Mouse (Mus musculus) heart, embryonic 12.5 days (tissue): ENCODE data around the gene Slc7a7. TPM values are rescaled to one million over a fixed set of nuclear protein-coding genes. Genes with fewer than 3 reads are reported as not detected.

Experiments used
- ATAC-seq: fragments of 200-750 bp; cut with Nextera tagmentation; 2 replicates; pipeline ENCODE4 v1.8.0; 2017; ENCODE audit warnings: moderate TSS enrichment, moderate library complexity; ENCODE audit not compliant: insufficient number of reproducible peaks, low FRiP score
- H3K27ac ChIP-seq: fragments of 300-500 bp; sonication (generic); 2 replicates; pipeline ENCODE4 v1.5.1; 2016; ENCODE audit warnings: mild to moderate bottlenecking, moderate library complexity; ENCODE audit not compliant: poor library complexity, severe bottlenecking
- H3K27me3 ChIP-seq: fragments of 300-500 bp; sonication (generic); replicated peaks from 2 replicates; pipeline ENCODE4 v1.6.1; 2016; ENCODE audit warnings: mild to moderate bottlenecking, moderate library complexity
- H3K36me3 ChIP-seq: fragments of 300-500 bp; sonication (generic); 2 replicates; pipeline ENCODE4 v1.6.1; 2016; ENCODE audit warnings: mild to moderate bottlenecking, moderate library complexity
- H3K4me1 ChIP-seq: fragments of 300-500 bp; sonication (generic); replicated peaks from 2 replicates; pipeline ENCODE4 v1.6.1; 2016; ENCODE audit warnings: mild to moderate bottlenecking
- H3K4me2 ChIP-seq: fragments of 300-500 bp; sonication (generic); 2 replicates; pipeline ENCODE4 v1.6.1; 2016; ENCODE audit warnings: mild to moderate bottlenecking, moderate library complexity
- H3K4me3 ChIP-seq: fragments of 300-500 bp; sonication (generic); 2 replicates; pipeline ENCODE4 v1.5.1; 2016; ENCODE audit warnings: mild to moderate bottlenecking
- H3K9ac ChIP-seq: fragments of 300-500 bp; sonication (generic); 2 replicates; pipeline ENCODE4 v1.6.1; 2016; ENCODE audit warnings: mild to moderate bottlenecking, moderate library complexity
- H3K9me3 ChIP-seq: fragments of 300-500 bp; sonication (generic); replicated peaks from 2 replicates; pipeline ENCODE4 v1.6.1; 2016; ENCODE audit warnings: mild to moderate bottlenecking, moderate library complexity
- WGBS: fragments of 180-500 bp; shearing (Covaris S2); methylation state at CpG from one replicate; pipeline ENCODE4 v1.1.7; 2016; 5-methylcytosine and 5-hydroxymethylcytosine counted together
- polyA plus RNA-seq: library from polyadenylated mRNA; unstranded; fragments of >200 nt; fragmentation: Nextera tagmentation; extraction: Ambion mirVana; gene quantifications from 2 replicates; pipeline ENCODE4 v1.2.1, GENCODE M21; 2016

The Slc7a7 gene
- polyA plus RNA-seq, 1 experiment from 2014 or later = 8.0 TPM

GRCm38 (mm10) chr14:54424634-54425033 lies 7.1 kb upstream of the Slc7a7 start:
- no peak overlapping the region for H3K4me3 ChIP-seq
- WGBS = 64% methylated on average over 1 of the region's 1 CpGs
- H3K27ac ChIP-seq = no peak overlapping the region
- H3K36me3 ChIP-seq = peaks cover 14% of the 10 kb centered on the region
- no peaks in the 10 kb centered on the region for H3K27me3 ChIP-seq
- 0 out of 2 replicates have a peak, but pooled peaks cover 4% of the 10 kb centered on the region for H3K9me3 ChIP-seq
- no peak overlapping the region for H3K9ac ChIP-seq
- H3K4me2 ChIP-seq = no peak overlapping the region
- peaks cover 26% of the 10 kb centered on the region for H3K4me1 ChIP-seq
- ATAC-seq = no peak

GRCm38 (mm10) chr14:54423406-54423805 lies 5.8 kb upstream of the Slc7a7 start:
- ATAC-seq = no peak
- WGBS = 54% methylated on average over 5 of the region's 5 CpGs
- Histone ChIP-seq H3K9ac (no peak overlapping the region), H3K27ac (no peak overlapping the region), H3K4me2 (no peak overlapping the region), H3K36me3 (0 out of 2 replicates have a peak, but pooled peaks cover 4% of the 10 kb centered on the region), H3K4me1 (peaks cover 14% of the 10 kb centered on the region), H3K9me3 (0 out of 2 replicates have a peak, but pooled peaks cover 4% of the 10 kb centered on the region), H3K27me3 (no peaks in the 10 kb centered on the region), H3K4me3 (no peak overlapping the region)

- Histone ChIP-seq H3K4me1 (peaks cover 14% of the 10 kb centered on the region), H3K36me3 (no peaks in the 10 kb centered on the region), H3K27me3 (no peaks in the 10 kb centered on the region), H3K4me2 (no peak overlapping the region), H3K4me3 (no peak overlapping the region), H3K27ac (no peak overlapping the region), H3K9me3 (0 out of 2 replicates have a peak, but pooled peaks cover 4% of the 10 kb centered on the region), H3K9ac (no peak overlapping the region)
- WGBS = 80% methylated on average over 2 of the region's 2 CpGs
- 0 out of 2 replicates have a peak, but pooled peaks have one; percentile 56 for ATAC-seq
These were observed 3.4 kb upstream of the Slc7a7 start for GRCm38 (mm10) chr14:54421014-54421413.

- Histone ChIP-seq H3K9me3 (no peaks in the 10 kb centered on the region), H3K4me1 (peaks cover 36% of the 10 kb centered on the region), H3K36me3 (no peaks in the 10 kb centered on the region), H3K4me3 (no peak overlapping the region), H3K27me3 (no peaks in the 10 kb centered on the region), H3K27ac (no peak overlapping the region), H3K9ac (0 out of 2 replicates have a peak overlapping the region, but pooled peaks have one; percentile 60), H3K4me2 (peak overlapping the region; percentile 60)
- no peak for ATAC-seq
- WGBS = 63% methylated on average over 4 of the region's 4 CpGs
These were observed 750 bp downstream of the Slc7a7 start for GRCm38 (mm10) chr14:54416830-54417229.

- H3K27ac ChIP-seq = no peak overlapping the region
- no peak for ATAC-seq
- H3K9ac ChIP-seq = no peak overlapping the region
- H3K27me3 ChIP-seq = no peaks in the 10 kb centered on the region
- H3K4me1 ChIP-seq = peaks cover 35% of the 10 kb centered on the region
- H3K4me2 ChIP-seq = no peak overlapping the region
- H3K4me3 ChIP-seq = no peak overlapping the region
- WGBS = 56% methylated on average over 5 of the region's 5 CpGs
- no peaks in the 10 kb centered on the region for H3K36me3 ChIP-seq
- H3K9me3 ChIP-seq = no peaks in the 10 kb centered on the region
These were observed 1.3 kb downstream of the Slc7a7 start for GRCm38 (mm10) chr14:54416229-54416775.

- H3K4me2 ChIP-seq = 0 out of 2 replicates have a peak overlapping the region, but pooled peaks have one; percentile 2
- 15% methylated on average over 13 of the region's 13 CpGs for whole genome bisulfite sequencing
- peaks cover 39% of the 10 kb centered on the region for H3K4me1 ChIP-seq
- ATAC-seq = no peak
- no peaks in the 10 kb centered on the region for H3K36me3 ChIP-seq
- H3K9ac ChIP-seq = peak overlapping the region; percentile 22; the same call in 1 of the 2 replicates
- H3K27ac ChIP-seq = no peak overlapping the region
- no peaks in the 10 kb centered on the region for H3K9me3 ChIP-seq
- no peak overlapping the region for H3K4me3 ChIP-seq
- H3K27me3 ChIP-seq = no peaks in the 10 kb centered on the region
These were observed 2.1 kb downstream of the Slc7a7 start for GRCm38 (mm10) chr14:54415241-54416020.

GRCm38 (mm10) chr14:54413877-54414700 lies 3.5 kb downstream of the Slc7a7 start:
- no peaks in the 10 kb centered on the region for H3K9me3 ChIP-seq
- peak overlapping the region; percentile 61 for H3K4me2 ChIP-seq
- 11% methylated on average over 18 of the region's 18 CpGs for WGBS
- peaks cover 52% of the 10 kb centered on the region for H3K4me1 ChIP-seq
- peak overlapping the region; percentile 17 for H3K4me3 ChIP-seq
- no peak overlapping the region for H3K9ac ChIP-seq
- H3K27me3 ChIP-seq = no peaks in the 10 kb centered on the region
- no peaks in the 10 kb centered on the region for H3K36me3 ChIP-seq
- ATAC-seq = peak; percentile 42; the same call in 1 of the 2 replicates
- no peak overlapping the region for H3K27ac ChIP-seq

- Histone ChIP-seq H3K9ac (no peak overlapping the region), H3K27me3 (no peaks in the 10 kb centered on the region), H3K27ac (no peak overlapping the region), H3K4me2 (no peak overlapping the region), H3K9me3 (no peaks in the 10 kb centered on the region), H3K4me3 (no peak overlapping the region), H3K4me1 (peaks cover 52% of the 10 kb centered on the region), H3K36me3 (no peaks in the 10 kb centered on the region)
- whole genome bisulfite sequencing = 41% methylated on average over 2 of the region's 2 CpGs
- no peak for ATAC-seq
These were observed 4.9 kb downstream of the Slc7a7 start for GRCm38 (mm10) chr14:54412629-54413170.

GRCm38 (mm10) chr14:54412000-54412576 lies 5.5 kb downstream of the Slc7a7 start:
- no peak overlapping the region for H3K4me2 ChIP-seq
- no peaks in the 10 kb centered on the region for H3K36me3 ChIP-seq
- no peak overlapping the region for H3K4me3 ChIP-seq
- peaks cover 46% of the 10 kb centered on the region for H3K4me1 ChIP-seq
- H3K27ac ChIP-seq = no peak overlapping the region
- WGBS = 54% methylated on average over 9 of the region's 9 CpGs
- H3K27me3 ChIP-seq = no peaks in the 10 kb centered on the region
- no peak overlapping the region for H3K9ac ChIP-seq
- no peaks in the 10 kb centered on the region for H3K9me3 ChIP-seq
- ATAC-seq = no peak

GRCm38 (mm10) chr14:54409980-54410810 lies 7.4 kb downstream of the Slc7a7 start:
- Histone ChIP-seq H3K4me2 (peak overlapping the region; percentile 43), H3K4me3 (0 out of 2 replicates have a peak overlapping the region, but pooled peaks have one; percentile 0), H3K4me1 (peaks cover 38% of the 10 kb centered on the region), H3K9ac (0 out of 2 replicates have a peak overlapping the region, but pooled peaks have one; percentile 17), H3K27ac (peak overlapping the region; percentile 14), H3K27me3 (no peaks in the 10 kb centered on the region), H3K36me3 (no peaks in the 10 kb centered on the region), H3K9me3 (no peaks in the 10 kb centered on the region)
- WGBS = 31% methylated on average over 17 of the region's 17 CpGs
- ATAC-seq = peak; percentile 37; the same call in 1 of the 2 replicates
